Mouse (Mus musculus) liver, postnatal 0 days (tissue): ENCODE measurements at regions not wholly inside any gene's neighbourhood (a gene's known extent, or its start where the extent isn't known, plus 50 kb on each side); places are given as distances from the start of the nearest gene placed in this dataset.

ENCODE experiments used
- CTCF ChIP-seq: sonication (generic); IDR thresholded peaks from 2 replicates; pipeline ENCODE4 v1.5.1; 2016; ENCODE audit warnings: antibody characterized with exemption, low read depth
- EP300 ChIP-seq: IDR thresholded peaks from 2 replicates; pipeline ENCODE4 v1.6.1; 2016; ENCODE audit warnings: antibody characterized with exemption, low read depth, mild to moderate bottlenecking

- TF ChIP-seq CTCF (no peak), EP300 (no peak)
Measured at GRCm38 (mm10) chr16:30128787-30129186, 64.6 kb downstream of the Hes1 start.
